Mouse (Mus musculus) lung, embryonic 16.5 days (tissue): ENCODE results near the gene Zbtb21. TPM values are rescaled to one million over a fixed set of nuclear protein-coding genes. Genes with fewer than 3 reads are reported as not detected.
A peak's percentile ranks its signal among the peaks of the same experiment; 100 is the strongest.
"Not testable (repeated sequence)": the region's sequence is repeated elsewhere in the genome, so short reads cannot be mapped to it uniquely, and the experiment has no call there.

Source experiments
- ATAC-seq: fragments of 200-750 bp; cut with Nextera tagmentation; 2 replicates; pipeline ENCODE4 v1.8.0; 2017; ENCODE audit warnings: low read depth, mild to moderate bottlenecking, moderate library complexity
- H3K27ac ChIP-seq: fragments of 300-500 bp; sonication (generic); 2 replicates; pipeline ENCODE4 v1.5.1; 2014; ENCODE audit warnings: mild to moderate bottlenecking, control low read depth, low read length
- H3K27me3 ChIP-seq: fragments of 300-500 bp; sonication (generic); 2 replicates; pipeline ENCODE4 v1.6.1; 2014; ENCODE audit warnings: low read depth, low read length, mixed read lengths; ENCODE audit not compliant: control insufficient read depth, insufficient read depth
- H3K36me3 ChIP-seq: fragments of 300-500 bp; sonication (generic); 2 replicates; pipeline ENCODE4 v1.6.1; 2014; ENCODE audit warnings: low read length; ENCODE audit not compliant: control insufficient read depth, insufficient read depth
- H3K4me1 ChIP-seq: fragments of 300-500 bp; sonication (generic); replicated peaks from 2 replicates; pipeline ENCODE4 v1.6.1; 2014; ENCODE audit warnings: low read length, mixed read lengths; ENCODE audit not compliant: control insufficient read depth, insufficient read depth
- H3K4me2 ChIP-seq: fragments of 300-500 bp; sonication (generic); 2 replicates; pipeline ENCODE4 v1.6.1; 2014; ENCODE audit warnings: low read depth, low read length, control low read depth
- H3K4me3 ChIP-seq: fragments of 300-500 bp; sonication (generic); 2 replicates; pipeline ENCODE4 v1.5.1; 2014; ENCODE audit warnings: mild to moderate bottlenecking, low read length, control low read depth
- H3K9ac ChIP-seq: fragments of 300-500 bp; sonication (generic); 2 replicates; pipeline ENCODE4 v1.6.1; 2014; ENCODE audit warnings: low read length, control low read depth
- H3K9me3 ChIP-seq: fragments of 300-500 bp; sonication (generic); 2 replicates; pipeline ENCODE4 v1.6.1; 2016; ENCODE audit warnings: low read length; ENCODE audit not compliant: control insufficient read depth
- WGBS: fragments of 180-500 bp; shearing (Covaris S2); extraction: QIAGEN DNeasy Blood & Tissue Kit; methylation state at CpG from one replicate; pipeline ENCODE4 v1.1.7; 2014; 5-methylcytosine and 5-hydroxymethylcytosine counted together
- polyA plus RNA-seq: library from polyadenylated mRNA; unstranded; fragments of >200 nt; fragmentation: Nextera tagmentation; extraction: Ambion mirVana; gene quantifications from 2 replicates; pipeline ENCODE4 v1.2.1, GENCODE M21; 2015

The Zbtb21 gene
- 12.0 and 13.6 TPM in 2 replicates for polyA plus RNA-seq

- peaks cover 8% of the 10 kb centered on the region; the same call in 1 of the 2 replicates for H3K4me1 ChIP-seq
- H3K27me3 ChIP-seq = no peaks in the 10 kb centered on the region
- H3K9me3 ChIP-seq = no peaks in the 10 kb centered on the region
- H3K9ac ChIP-seq = peak within 1 kb of the TSS; percentile 90
- H3K36me3 ChIP-seq = no peaks in the 10 kb centered on the region; the same call in 1 of the 2 replicates
- peak; percentile 99 for ATAC-seq
- peak within 1 kb of the TSS; percentile 96 for H3K27ac ChIP-seq
- peak within 1 kb of the TSS; percentile 89 for H3K4me2 ChIP-seq
- WGBS = under 1% methylated on average over 78 of the region's 78 CpGs
- peak within 1 kb of the TSS; percentile 79 for H3K4me3 ChIP-seq
These were observed at the start of gene Zbtb21, which contains the start of gene C2cd2 for GRCm38 (mm10) chr16:97962151-97962948. Zbtb21 (minus strand) TSS chr16:97962622. C2cd2 (minus strand) TSS chr16:97962598.

GRCm38 (mm10) chr16:97997383-97997731, 34.9 kb upstream of the Zbtb21 start:
- peak; percentile 58 for ATAC-seq
- WGBS = 0% methylated on average over 8 of the region's 8 CpGs
- peak overlapping the region; percentile 51 for H3K4me3 ChIP-seq

GRCm38 (mm10) chr16:97996616-97997382, 34.4 kb upstream of the Zbtb21 start, which contains the start of gene B230307C23Rik:
B230307C23Rik (plus strand) TSS chr16:97997315.
- Histone ChIP-seq H3K4me2 (peak within 1 kb of the TSS; percentile 71), H3K4me1 (peaks cover 14% of the 10 kb centered on the region), H3K9me3 (0 out of 2 replicates have a peak, but pooled peaks cover 3% of the 10 kb centered on the region), H3K9ac (peak within 1 kb of the TSS; percentile 69), H3K27ac (peak within 1 kb of the TSS; percentile 87), H3K36me3 (no peaks in the 10 kb centered on the region; the same call in 1 of the 2 replicates), H3K4me3 (peak within 1 kb of the TSS; percentile 51), H3K27me3 (no peaks in the 10 kb centered on the region)
- ATAC-seq = peak; percentile 99
- 2% methylated on average over 22 of the region's 22 CpGs for WGBS

More at GRCm38 (mm10) chr16:97997383-97997731, 34.9 kb upstream of the Zbtb21 start:
- not testable (repeated sequence) for H3K9me3 ChIP-seq, H3K27me3 ChIP-seq, H3K36me3 ChIP-seq
- H3K4me1 ChIP-seq = peaks cover 14% of the 10 kb centered on the region
- peak overlapping the region; percentile 71 for H3K4me2 ChIP-seq
- H3K9ac ChIP-seq = peak overlapping the region; percentile 69
- H3K27ac ChIP-seq = peak overlapping the region; percentile 87

GRCm38 (mm10) chr16:97995849-97996615, 33.6 kb upstream of the Zbtb21 start:
- no peaks in the 10 kb centered on the region; the same call in 1 of the 2 replicates for H3K36me3 ChIP-seq
- H3K4me2 ChIP-seq = peak overlapping the region; percentile 71
- peak overlapping the region; percentile 51 for H3K4me3 ChIP-seq
- no peak for ATAC-seq
- H3K27ac ChIP-seq = peak overlapping the region; percentile 87; the same call in 1 of the 2 replicates
- 0 out of 2 replicates have a peak, but pooled peaks cover 3% of the 10 kb centered on the region for H3K9me3 ChIP-seq
- H3K27me3 ChIP-seq = no peaks in the 10 kb centered on the region
- peak overlapping the region; percentile 69 for H3K9ac ChIP-seq
- WGBS = 22% methylated on average over 1 of the region's 1 CpGs
- peaks cover 14% of the 10 kb centered on the region for H3K4me1 ChIP-seq

- H3K9ac ChIP-seq, H3K4me2 ChIP-seq, H3K27me3 ChIP-seq, H3K4me3 ChIP-seq, H3K36me3 ChIP-seq, ATAC-seq, H3K27ac ChIP-seq, H3K4me1 ChIP-seq, H3K9me3 ChIP-seq: not testable (repeated sequence)
- WGBS = 68% methylated on average over 3 of the region's 3 CpGs
These were observed 30.1 kb upstream of the Zbtb21 start for GRCm38 (mm10) chr16:97992477-97992876.

- Histone ChIP-seq H3K27ac (no peak overlapping the region), H3K27me3 (no peaks in the 10 kb centered on the region), H3K36me3 (no peaks in the 10 kb centered on the region), H3K4me3 (no peak overlapping the region), H3K4me2 (no peak overlapping the region), H3K4me1 (peaks cover 6% of the 10 kb centered on the region), H3K9ac (no peak overlapping the region), H3K9me3 (no peaks in the 10 kb centered on the region)
- no peak for ATAC-seq
- 80% methylated on average over 2 of the region's 2 CpGs for WGBS
These were observed 29.1 kb upstream of the Zbtb21 start for GRCm38 (mm10) chr16:97991517-97991916.

- H3K4me1 ChIP-seq = no peaks in the 10 kb centered on the region
- no peak overlapping the region for H3K4me2 ChIP-seq
- no peaks in the 10 kb centered on the region for H3K27me3 ChIP-seq
- no peak overlapping the region for H3K4me3 ChIP-seq
- ATAC-seq = no peak
- H3K36me3 ChIP-seq = no peaks in the 10 kb centered on the region
- 80% methylated on average over 5 of the region's 5 CpGs for WGBS
- no peak overlapping the region for H3K9ac ChIP-seq
- H3K9me3 ChIP-seq = no peaks in the 10 kb centered on the region
- H3K27ac ChIP-seq = no peak overlapping the region
These were observed 22.2 kb upstream of the Zbtb21 start for GRCm38 (mm10) chr16:97984589-97984988.

GRCm38 (mm10) chr16:97981362-97981761, 18.9 kb upstream of the Zbtb21 start:
- ATAC-seq = no peak
- no peak overlapping the region for H3K4me3 ChIP-seq
- H3K9me3 ChIP-seq = no peaks in the 10 kb centered on the region
- H3K9ac ChIP-seq = no peak overlapping the region
- H3K4me1 ChIP-seq = no peaks in the 10 kb centered on the region
- no peak overlapping the region for H3K27ac ChIP-seq
- H3K36me3 ChIP-seq = no peaks in the 10 kb centered on the region
- no peak overlapping the region for H3K4me2 ChIP-seq
- WGBS = 68% methylated on average over 1 of the region's 1 CpGs
- H3K27me3 ChIP-seq = no peaks in the 10 kb centered on the region
